Mouse (Mus musculus): Measurements from ENCODE around the gene Tbk1. TPM values are rescaled to one million over a fixed set of nuclear protein-coding genes. Genes with fewer than 3 reads are reported as not detected.

Tbk1 gene
- total RNA-seq, 4 experiments from 2014 or later: 44.4 to 55.7 (median 48.4) TPM

DNA sequence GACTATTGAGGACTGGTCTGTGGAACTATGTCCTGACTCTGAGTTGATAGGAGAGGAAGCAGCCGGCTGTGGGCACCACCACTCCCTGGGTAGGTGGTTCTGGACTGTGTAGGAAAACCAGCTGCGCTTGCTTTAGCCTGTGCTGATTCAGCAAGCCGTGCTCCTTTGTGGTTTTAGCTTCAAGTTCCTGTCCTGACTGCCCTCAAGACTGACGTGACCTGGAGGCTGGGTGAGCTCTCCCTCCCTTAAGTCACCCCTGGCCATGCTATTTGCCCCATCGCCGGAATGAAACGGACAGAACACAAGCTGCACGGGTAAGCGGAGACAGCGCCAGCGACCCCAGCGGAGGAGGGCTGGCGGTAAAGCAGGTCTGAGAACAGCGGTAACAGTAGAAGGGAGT is 4.5 kb upstream of the Tbk1 start:
- no peak for DNase-seq (ENCODE audit: low spot score in 2 of 2)

GRCm38 (mm10) chr10:121587371-121587840 is 819 bp upstream of the Tbk1 start:
- DNase-seq (ENCODE audit: low spot score in 2 of 2): no peak

GRCm38 (mm10) chr10:121585791-121586642 is 570 bp downstream of the Tbk1 start:
- peak in 1 of 2 experiments; percentile 4 for DNase-seq (ENCODE audit: low spot score in 2 of 2)

GRCm38 (mm10) chr10:121585056-121585790 is 1.4 kb downstream of the Tbk1 start:
- no peak for DNase-seq (ENCODE audit: low spot score in 2 of 2)

DNA sequence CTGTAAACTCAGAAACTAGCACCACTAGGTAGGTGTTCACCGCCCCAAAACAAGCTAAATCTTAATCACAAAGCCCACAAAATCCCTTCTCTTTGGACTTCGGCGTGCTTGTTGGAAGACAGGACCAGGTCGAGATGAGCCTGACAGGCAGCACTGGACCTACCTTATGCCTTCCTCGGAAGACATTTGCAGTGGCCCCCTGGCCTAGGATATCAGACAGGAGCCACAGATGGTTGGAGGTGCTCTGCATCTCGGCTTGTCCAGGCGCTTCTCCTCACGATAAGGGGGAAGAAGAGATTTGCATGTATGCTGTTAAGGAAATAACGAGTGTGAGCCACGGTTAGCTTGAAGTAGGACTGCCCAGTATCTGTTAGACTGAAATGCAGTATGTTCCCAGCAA is 2.6 kb downstream of the Tbk1 start:
- DNase-seq (ENCODE audit: low spot score in 2 of 2): no peak

DNA sequence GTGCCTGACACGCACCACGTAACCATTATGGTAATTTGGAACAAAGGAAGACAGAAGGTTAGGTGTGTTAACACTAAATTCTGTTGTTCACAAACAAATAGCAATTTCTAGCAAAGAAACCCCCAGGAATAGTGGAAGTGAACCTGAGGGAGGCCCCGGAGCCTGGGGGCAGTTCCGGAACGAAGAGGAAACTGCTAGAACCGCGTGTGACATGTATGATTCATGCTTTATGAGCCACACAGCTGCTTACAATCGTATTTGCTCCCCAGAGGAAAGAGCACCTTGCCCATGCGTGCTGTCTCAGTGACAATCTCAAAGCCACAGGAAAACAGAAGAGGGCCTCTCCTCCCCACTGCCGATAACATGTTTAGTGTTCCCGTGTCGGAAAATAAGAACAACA is 3.6 kb downstream of the Tbk1 start:
- no peak for DNase-seq (ENCODE audit: low spot score in 2 of 2)

- DNase-seq (ENCODE audit: low spot score in 2 of 2): no peak
Measured at GRCm38 (mm10) chr10:121582287-121582686, 4.3 kb downstream of the Tbk1 start.

- DNase-seq (ENCODE audit: low spot score in 2 of 2): no peak
Measured at GRCm38 (mm10) chr10:121581405-121581804, 5.2 kb downstream of the Tbk1 start.

DNA sequence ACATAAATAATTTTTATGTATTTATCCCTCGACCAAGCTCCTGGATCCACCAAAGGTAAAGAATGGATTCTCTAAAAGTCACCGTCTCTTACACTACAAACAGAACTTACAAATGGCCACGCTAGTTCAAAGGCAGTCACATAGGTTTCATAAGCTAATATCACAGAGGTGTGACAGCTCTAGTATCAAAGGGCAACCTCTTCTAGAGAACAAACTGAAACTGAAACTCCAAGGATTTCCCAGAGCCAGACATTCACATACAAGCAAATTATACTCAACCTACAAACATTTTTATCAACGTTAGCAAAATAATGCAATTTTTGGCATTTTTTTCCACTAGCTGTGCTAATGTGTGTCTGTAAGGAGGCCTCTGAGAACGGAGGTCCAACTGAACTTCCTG is 6.2 kb downstream of the Tbk1 start:
- DNase-seq (ENCODE audit: low spot score in 2 of 2): no peak

DNA sequence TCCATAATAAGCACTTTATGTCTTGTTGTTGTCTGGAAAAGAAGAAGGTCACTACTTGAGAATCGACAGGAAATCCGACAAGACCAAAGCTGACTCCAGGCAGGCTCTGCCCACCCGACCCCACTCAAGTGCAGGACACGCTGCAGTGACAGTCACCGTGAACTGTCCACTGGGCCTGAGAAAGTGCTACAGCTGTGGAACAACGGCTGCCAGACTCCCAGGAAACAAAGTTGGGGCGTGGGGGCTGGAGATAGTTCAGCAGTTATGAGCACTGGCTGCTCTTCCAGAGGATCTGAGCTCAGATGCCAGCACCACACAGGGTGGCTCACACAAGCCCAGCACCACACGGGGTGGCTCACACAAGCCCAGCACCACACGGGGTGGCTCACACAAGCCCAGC is 10.2 kb downstream of the Tbk1 start:
- DNase-seq (ENCODE audit: low spot score in 2 of 2): no peak

DNA sequence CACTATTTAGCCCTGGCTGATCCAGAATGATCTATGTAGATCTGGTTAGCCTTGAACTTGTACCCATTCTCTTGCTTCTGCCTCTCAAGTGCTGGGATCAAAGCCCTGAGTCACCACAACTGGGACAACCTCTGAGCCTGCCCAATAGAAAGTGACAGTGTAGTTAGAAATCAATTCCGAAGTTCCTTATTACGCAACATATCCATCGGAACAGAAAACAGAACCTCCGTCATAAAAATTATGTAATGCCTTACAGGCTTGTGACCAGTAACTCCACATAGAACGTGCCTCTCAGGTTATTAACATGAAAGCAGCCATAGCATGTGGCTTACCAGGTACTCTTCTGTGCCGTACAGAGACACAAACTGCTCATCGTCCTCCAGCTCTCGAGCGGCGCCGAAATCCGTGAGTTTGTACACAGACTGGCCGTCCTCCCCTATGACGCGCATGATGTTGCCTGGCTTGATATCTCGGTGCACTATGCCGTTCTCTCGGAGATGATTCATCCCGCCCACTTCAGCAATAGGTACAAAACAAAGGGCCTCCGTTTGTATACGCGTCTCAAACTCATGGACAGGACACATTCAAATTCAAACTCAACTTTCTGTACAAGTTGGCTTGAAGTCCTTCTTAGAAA is 15.0 kb downstream of the Tbk1 start:
- no peak for DNase-seq (ENCODE audit: low spot score in 2 of 2)

GRCm38 (mm10) chr10:121571031-121571430 is 15.6 kb downstream of the Tbk1 start:
- no peak for DNase-seq (ENCODE audit: low spot score in 2 of 2)

- no peak for DNase-seq (ENCODE audit: low spot score in 2 of 2)
Measured at GRCm38 (mm10) chr10:121569796-121570195, 16.8 kb downstream of the Tbk1 start.

DNA sequence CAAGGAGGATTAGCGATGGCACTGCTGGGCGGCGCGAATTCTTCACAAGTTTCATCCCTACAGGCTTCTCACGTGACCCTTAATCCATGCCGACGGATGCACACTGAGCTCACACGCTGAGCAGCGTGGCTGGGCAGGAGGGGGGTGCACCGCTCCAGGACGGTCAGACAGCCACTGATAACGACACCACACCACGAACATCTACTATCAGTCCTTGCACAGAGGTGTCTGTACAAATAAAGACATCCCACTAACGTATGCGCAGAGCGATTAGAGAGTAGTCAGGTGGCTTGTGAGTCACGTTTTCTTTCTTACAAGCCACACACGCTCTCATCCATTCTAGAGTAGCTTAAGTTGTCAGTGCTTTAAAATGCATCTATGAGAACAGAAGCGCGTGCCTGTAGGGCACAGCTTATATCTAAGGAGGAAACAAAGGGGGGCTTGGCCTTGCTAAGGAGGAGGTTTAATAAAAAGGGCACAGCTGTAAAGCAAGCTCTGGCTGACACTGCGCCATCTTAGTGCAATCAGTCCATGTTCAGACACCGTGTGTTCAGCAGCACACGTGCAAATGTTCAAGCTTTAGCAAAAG is 17.5 kb downstream of the Tbk1 start:
- DNase-seq (ENCODE audit: low spot score in 2 of 2): no peak

DNA sequence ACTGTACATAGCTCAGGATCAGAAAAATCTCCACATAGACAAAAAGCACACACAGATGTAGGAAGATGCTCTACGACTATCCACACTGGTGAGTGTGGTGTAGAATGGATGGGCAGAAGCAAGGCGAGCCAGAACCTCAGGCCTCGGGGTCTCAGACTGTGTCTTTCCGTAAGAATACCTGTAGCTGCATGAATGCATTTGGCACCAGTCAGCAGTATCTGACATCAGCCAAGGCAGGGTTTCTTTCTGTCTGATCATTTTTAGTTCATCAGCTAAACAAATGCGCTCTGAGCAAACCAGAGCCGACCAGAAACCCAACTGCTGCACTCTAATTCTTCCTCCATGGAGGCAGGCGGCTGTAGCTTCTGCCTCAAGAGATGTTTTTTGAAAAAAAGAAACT is 18.1 kb downstream of the Tbk1 start:
- DNase-seq (ENCODE audit: low spot score in 2 of 2): no peak

- no peak for DNase-seq (ENCODE audit: low spot score in 2 of 2)
Measured at GRCm38 (mm10) chr10:121568026-121568425, 18.6 kb downstream of the Tbk1 start.

- no peak for DNase-seq (ENCODE audit: low spot score in 2 of 2)
Measured at GRCm38 (mm10) chr10:121564447-121564846, 22.1 kb downstream of the Tbk1 start.

DNA sequence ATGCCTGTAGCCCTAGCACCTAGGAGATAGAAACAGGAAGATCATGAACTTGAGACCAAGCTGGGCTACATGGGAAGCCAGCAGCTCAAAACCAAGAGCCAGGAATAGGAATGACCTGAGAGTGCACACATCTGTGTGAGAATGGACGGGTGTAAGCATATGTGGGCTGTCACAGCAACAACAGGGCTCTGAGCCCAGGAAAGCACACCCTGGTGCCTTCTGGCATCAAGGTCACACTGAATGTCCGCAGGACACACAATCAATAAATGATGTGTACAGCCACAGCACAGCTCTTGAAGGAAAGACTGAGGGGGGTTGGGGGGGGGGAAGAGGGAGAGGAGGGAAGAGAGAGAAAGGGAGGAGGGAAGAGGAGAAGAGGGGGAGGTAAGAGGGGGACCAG is 28.4 kb downstream of the Tbk1 start:
- no peak for DNase-seq (ENCODE audit: low spot score in 2 of 2)

- DNase-seq (ENCODE audit: low spot score in 2 of 2): no peak
Measured at GRCm38 (mm10) chr10:121556263-121556662, 30.3 kb downstream of the Tbk1 start.

DNA sequence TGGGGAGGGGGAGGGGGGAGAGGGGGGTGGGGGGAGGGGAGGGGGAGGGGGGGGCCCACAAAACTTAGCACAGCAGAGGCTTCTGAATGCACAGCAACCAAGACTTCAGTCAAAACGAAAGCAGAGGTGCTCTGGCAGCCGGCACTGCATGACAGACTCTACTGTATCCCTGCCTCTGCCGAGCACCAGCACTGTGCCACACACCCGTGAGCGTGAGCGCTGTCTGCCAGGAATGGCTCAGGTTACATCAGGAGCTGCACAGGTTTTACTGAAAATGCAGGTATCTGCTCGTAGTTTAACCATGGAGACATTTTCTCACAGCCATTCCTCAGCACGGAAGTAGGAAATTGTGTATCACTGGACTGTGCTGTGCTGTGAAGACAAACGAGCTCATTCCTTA is 36.3 kb downstream of the Tbk1 start:
- no peak for DNase-seq (ENCODE audit: low spot score in 2 of 2)

GRCm38 (mm10) chr10:121549670-121550069 is 36.9 kb downstream of the Tbk1 start:
- no peak for DNase-seq (ENCODE audit: low spot score in 2 of 2)

DNA sequence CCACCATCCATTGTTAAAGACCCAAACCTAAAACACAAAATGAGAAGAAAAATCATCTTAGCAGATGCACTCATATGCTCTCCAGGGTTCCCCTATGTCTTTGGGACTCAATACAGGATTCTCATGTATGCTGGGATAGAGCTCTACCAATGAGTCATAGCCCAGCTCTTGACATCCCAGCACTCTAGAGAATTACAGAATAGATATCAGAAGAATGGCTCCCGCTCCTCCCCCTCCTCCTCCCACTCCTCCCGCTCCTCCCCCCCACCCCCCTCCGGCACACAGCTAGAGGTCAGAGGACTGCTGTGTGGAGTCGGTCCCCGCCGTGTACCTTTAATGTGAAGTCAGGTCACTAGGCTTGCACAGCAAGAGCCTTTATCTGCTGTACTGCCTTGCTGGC is 39.4 kb downstream of the Tbk1 start:
- DNase-seq (ENCODE audit: low spot score in 2 of 2): no peak
